Mouse (Mus musculus) layer of hippocampus, postnatal 10 days (tissue): ENCODE measurements around the gene Dpysl5. TPM values are rescaled to one million over a fixed set of nuclear protein-coding genes. Genes with fewer than 3 reads are reported as not detected.

Experiments
- DNase-seq, 2 experiments: peaks; one replicate each; pipeline ENCODE4 v3.0.0; 2021; ENCODE audit warnings: low spot score in 2 of 2
- total RNA-seq, 2 experiments: library from RNA; stranded (reverse); gene quantifications; 2 replicates each; pipeline ENCODE4 v1.2.3; 2021

Gene Dpysl5
- total RNA-seq, 2 experiments from 2014 or later: 321 to 327 TPM

GRCm38 (mm10) chr5:30818758-30819309 is 107.5 kb downstream of the Dpysl5 start:
- peak in 1 of 2 experiments; percentile 43 for DNase-seq

- no peak for DNase-seq
These were observed 111.3 kb downstream of the Dpysl5 start for GRCm38 (mm10) chr5:30822689-30823088.

GRCm38 (mm10) chr5:30823091-30823490 is 111.7 kb downstream of the Dpysl5 start:
- DNase-seq: no peak

- DNase-seq: no peak
These were observed 113.0 kb downstream of the Dpysl5 start for GRCm38 (mm10) chr5:30824124-30824988.

GRCm38 (mm10) chr5:30825166-30825565 is 113.8 kb downstream of the Dpysl5 start:
- no peak for DNase-seq

- DNase-seq: no peak
These were observed 114.5 kb downstream of the Dpysl5 start for GRCm38 (mm10) chr5:30825821-30826220.

GRCm38 (mm10) chr5:30833416-30833815 is 122.1 kb downstream of the Dpysl5 start:
- no peak for DNase-seq

- DNase-seq: no peak
These were observed 128.4 kb downstream of the Dpysl5 start for GRCm38 (mm10) chr5:30839731-30840130.

- DNase-seq: no peak
These were observed 130.5 kb downstream of the Dpysl5 start for GRCm38 (mm10) chr5:30841896-30842295.

Other genes starting within 250 kb of the Dpysl5 start
- 1 to 10 TPM; 7.0 to 7.3 TPM for gene Otof, start 249.6 kb upstream of the Dpysl5 start, total RNA-seq
- 1 to 10 TPM in 1 of 2 experiments, not detected in 1; 1.3 TPM for gene 1700001C02Rik, start 245.5 kb upstream of the Dpysl5 start, total RNA-seq
- gene Cib4, start 165.7 kb upstream of the Dpysl5 start, total RNA-seq: not detected
- gene Kcnk3, start 123.4 kb upstream of the Dpysl5 start, total RNA-seq: 10 to 100 TPM; 10.3 to 11.6 TPM
- gene Slc35f6, start 63.6 kb upstream of the Dpysl5 start, total RNA-seq: 10 to 100 TPM; 29.0 TPM
- 10 to 100 TPM in 1 of 2 experiments, 1 to 10 TPM in 1; 9.3 to 10.4 TPM for gene Cenpa, start 44.8 kb upstream of the Dpysl5 start, total RNA-seq
- 100 to 1,000 TPM; 202 to 212 TPM for gene Mapre3, start 103.1 kb downstream of the Dpysl5 start, total RNA-seq
- gene Tmem214, start 156.4 kb downstream of the Dpysl5 start, total RNA-seq: 10 to 100 TPM; 64.5 to 66.9 TPM
- 10 to 100 TPM; 23.0 to 25.6 TPM for gene Agbl5, start 177.1 kb downstream of the Dpysl5 start, total RNA-seq
- 10 to 100 TPM; 91.7 to 98.2 TPM for gene Ost4, start 196.2 kb downstream of the Dpysl5 start, total RNA-seq
- gene Emilin1, start 201.8 kb downstream of the Dpysl5 start, total RNA-seq: 1 to 10 TPM; 5.7 to 6.5 TPM
- gene Khk, start 209.9 kb downstream of the Dpysl5 start, total RNA-seq: 10 to 100 TPM in 1 of 2 experiments, 1 to 10 TPM in 1; 8.0 to 12.7 TPM
- gene Cgref1, start 234.0 kb downstream of the Dpysl5 start, total RNA-seq: 10 to 100 TPM; 39.6 to 43.0 TPM
- gene Preb, start 248.8 kb downstream of the Dpysl5 start, total RNA-seq: 100 to 1,000 TPM; 116 to 125 TPM